Mouse (Mus musculus) liver, adult 2 months (tissue): ENCODE data around the gene Cdkn2aip.

ENCODE experiments used
- CTCF ChIP-seq: fragments of 200-500 bp; IDR thresholded peaks from 2 replicates; pipeline ENCODE4 v1.5.1; 2011; ENCODE audit warnings: low read depth, low read length, control low read depth
- POLR2A ChIP-seq: fragments of 200-500 bp; IDR thresholded peaks from 2 replicates; pipeline ENCODE4 v1.6.1; 2011; ENCODE audit warnings: low read length, control low read depth; ENCODE audit not compliant: insufficient read depth; ENCODE audit errors: extremely low read depth

DNA sequence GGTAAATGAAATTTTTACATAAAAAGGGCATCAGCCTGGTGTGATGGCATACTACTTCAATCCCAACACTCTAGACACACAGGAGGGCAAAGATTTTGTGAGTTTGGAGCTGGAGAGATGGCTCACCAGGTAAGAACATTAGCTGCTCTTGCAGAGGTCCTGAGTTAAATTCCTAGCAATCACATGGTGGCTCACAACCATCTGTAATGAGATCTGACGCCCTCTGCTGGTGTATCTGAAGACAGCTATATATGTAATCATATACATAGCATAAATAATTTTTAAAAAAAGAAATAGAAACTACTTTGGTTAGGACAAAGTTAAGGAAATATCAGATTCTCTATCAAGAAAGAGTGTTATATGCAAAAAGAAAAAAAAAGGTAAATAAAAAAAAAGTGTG lies 34.1 kb downstream of the Cdkn2aip start:
- TF ChIP-seq CTCF (no peak), POLR2A (no peak)
